Mouse (Mus musculus) MEL (cell line): ENCODE results near the gene Fhit. TPM values are rescaled to one million over a fixed set of nuclear protein-coding genes. Genes with fewer than 3 reads are reported as not detected.

Experiments
- DNase-seq: peaks from one replicate; pipeline ENCODE4 v3.0.0; 2011; ENCODE audit warnings: low read depth, low spot score
- H3K27ac ChIP-seq: 2 replicates; pipeline ENCODE4 v1.5.1; 2012; ENCODE audit warnings: low read depth, mild to moderate bottlenecking, control low read depth, low read length, moderate library complexity; ENCODE audit not compliant: control insufficient read depth
- H3K27me3 ChIP-seq, 2 experiments: fragments of 150-350 bp in 1 of 2; sonication (generic) in 1 of 2; 2 replicates each; pipeline ENCODE4 v1.6.1; 2012; ENCODE audit warnings: low read length in 2 of 2, mild to moderate bottlenecking in 2 of 2, improper control_type of control experiment in 1 of 2, moderate library complexity in 1 of 2; ENCODE audit not compliant: insufficient read depth in 2 of 2, control insufficient read depth in 1 of 2
- H3K36me3 ChIP-seq, 2 experiments: 2 replicates each; pipeline ENCODE4 v1.6.1; 2012 to 2014; ENCODE audit warnings: low read length in 2 of 2, improper control_type of control experiment in 1 of 2, inconsistent platforms in 1 of 2, mild to moderate bottlenecking in 1 of 2; ENCODE audit not compliant: insufficient read depth in 2 of 2, control insufficient read depth in 1 of 2
- H3K4me1 ChIP-seq, 2 experiments: fragments of 150-350 bp in 1 of 2; sonication (generic) in 1 of 2; 2 replicates each; pipeline ENCODE4 v1.6.1; 2012; ENCODE audit warnings: low read length in 2 of 2, improper control_type of control experiment in 1 of 2, mild to moderate bottlenecking in 1 of 2; ENCODE audit not compliant: insufficient read depth in 2 of 2, control insufficient read depth in 1 of 2
- H3K4me3 ChIP-seq, 2 experiments: fragments of 150-350 bp in 1 of 2; sonication (generic) in 1 of 2; 2 replicates each; pipeline ENCODE4 v1.5.1; 2012; ENCODE audit warnings: low read depth in 2 of 2, low read length in 2 of 2, mild to moderate bottlenecking in 2 of 2, moderate library complexity in 2 of 2, control low read depth in 1 of 2, improper control_type of control experiment in 1 of 2; ENCODE audit not compliant: control insufficient read depth in 1 of 2, insufficient read depth in 1 of 2
- H3K79me2 ChIP-seq: 2 replicates; pipeline ENCODE4 v1.6.1; 2012; ENCODE audit warnings: mild to moderate bottlenecking, low read length, moderate library complexity; ENCODE audit not compliant: control insufficient read depth, poor library complexity, insufficient read depth
- H3K9ac ChIP-seq: 2 replicates; pipeline ENCODE4 v1.6.1; 2012; ENCODE audit warnings: low read depth, mild to moderate bottlenecking, control low read depth, low read length, moderate library complexity; ENCODE audit not compliant: control insufficient read depth, poor library complexity, severe bottlenecking
- H3K9me3 ChIP-seq: fragments of 150-350 bp; sonication (generic); replicated peaks from 2 replicates; pipeline ENCODE4 v1.6.1; 2012; ENCODE audit warnings: mild to moderate bottlenecking, low read length, improper control_type of control experiment, moderate library complexity; ENCODE audit not compliant: insufficient read depth
- CHD1 ChIP-seq: IDR thresholded peaks from 2 replicates; pipeline ENCODE4 v1.6.1; 2012; ENCODE audit warnings: low read depth, mild to moderate bottlenecking, inconsistent platforms, low read length, improper control_type of control experiment
- CHD2 ChIP-seq: IDR thresholded peaks from 2 replicates; pipeline ENCODE4 v1.6.1; 2011; ENCODE audit warnings: low read length, improper control_type of control experiment
- CTCF ChIP-seq, 3 experiments: IDR thresholded peaks in 2 of 3; conservative IDR thresholded peaks in 1 of 3; 2 replicates each; pipeline ENCODE4 v1.5.1; 2011 to 2012; ENCODE audit warnings: low read length in 3 of 3, low read depth in 2 of 3, mild to moderate bottlenecking in 2 of 3, improper control_type of control experiment in 1 of 3, inconsistent platforms in 1 of 3, mixed read lengths in 1 of 3, moderate library complexity in 1 of 3; ENCODE audit not compliant: control insufficient read depth in 1 of 3, insufficient read depth in 1 of 3, poor library complexity in 1 of 3, severe bottlenecking in 1 of 3
- E2F4 ChIP-seq: IDR thresholded peaks from 2 replicates; pipeline ENCODE4 v1.6.1; 2011; ENCODE audit warnings: low read depth, low read length, improper control_type of control experiment, borderline replicate concordance
- EP300 ChIP-seq, 2 experiments: IDR thresholded peaks; 2 replicates each; pipeline ENCODE4 v1.6.1; 2011; ENCODE audit warnings: improper control_type of control experiment in 2 of 2, low read length in 2 of 2, low read depth in 1 of 2, mild to moderate bottlenecking in 1 of 2
- ETS1 ChIP-seq: IDR thresholded peaks from 2 replicates; pipeline ENCODE4 v1.6.1; 2012; ENCODE audit warnings: low read depth, mild to moderate bottlenecking, inconsistent platforms, low read length, improper control_type of control experiment, moderate library complexity
- GABPA ChIP-seq: IDR thresholded peaks from 2 replicates; pipeline ENCODE4 v1.6.1; 2012; ENCODE audit warnings: low read depth, mild to moderate bottlenecking, inconsistent platforms, low read length, improper control_type of control experiment, moderate library complexity
- KAT2A ChIP-seq: conservative IDR thresholded peaks from 2 replicates; pipeline ENCODE4 v1.6.1; 2012; ENCODE audit warnings: low read depth, low read length, improper control_type of control experiment, inconsistent platforms
- MAX ChIP-seq: IDR thresholded peaks from 2 replicates; pipeline ENCODE4 v1.6.1; 2011; ENCODE audit warnings: low read length, improper control_type of control experiment
- MAZ ChIP-seq: IDR thresholded peaks from 2 replicates; pipeline ENCODE4 v1.6.1; 2012; ENCODE audit warnings: low read depth, mild to moderate bottlenecking, inconsistent platforms, low read length, improper control_type of control experiment
- MEF2A ChIP-seq: IDR thresholded peaks from 2 replicates; pipeline ENCODE4 v1.6.1; 2014; ENCODE audit warnings: low read depth, mild to moderate bottlenecking, inconsistent platforms, low read length, improper control_type of control experiment; ENCODE audit not compliant: poor library complexity, insufficient replicate concordance, severe bottlenecking; ENCODE audit errors: extremely low read depth
- MXI1 ChIP-seq: IDR thresholded peaks from 2 replicates; pipeline ENCODE4 v1.6.1; 2011; ENCODE audit warnings: mild to moderate bottlenecking, low read depth, low read length, improper control_type of control experiment
- MYC ChIP-seq: IDR thresholded peaks from 2 replicates; pipeline ENCODE4 v1.6.1; 2011; ENCODE audit warnings: low read depth, mild to moderate bottlenecking, low read length, improper control_type of control experiment, moderate library complexity
- NELFE ChIP-seq: IDR thresholded peaks from 2 replicates; pipeline ENCODE4 v1.6.1; 2011; ENCODE audit warnings: low read depth, low read length, improper control_type of control experiment
- NRF1 ChIP-seq: IDR thresholded peaks from 2 replicates; pipeline ENCODE4 v1.6.1; 2014; ENCODE audit warnings: low read depth, mild to moderate bottlenecking, inconsistent platforms, low read length, improper control_type of control experiment, moderate library complexity; ENCODE audit not compliant: poor library complexity, insufficient read depth, severe bottlenecking
- POLR2A ChIP-seq, 2 experiments: IDR thresholded peaks; 2 replicates each; pipeline ENCODE4 v1.6.1; 2011 to 2012; ENCODE audit warnings: low read length in 2 of 2, mild to moderate bottlenecking in 2 of 2, control low read depth in 1 of 2, improper control_type of control experiment in 1 of 2, low read depth in 1 of 2, moderate library complexity in 1 of 2; ENCODE audit not compliant: control insufficient read depth in 1 of 2, insufficient read depth in 1 of 2, poor library complexity in 1 of 2
- RAD21 ChIP-seq: IDR thresholded peaks from 2 replicates; pipeline ENCODE4 v1.6.1; 2011; ENCODE audit warnings: mild to moderate bottlenecking, low read depth, low read length, improper control_type of control experiment
- TBP ChIP-seq: IDR thresholded peaks from 2 replicates; pipeline ENCODE4 v1.8.0; 2011; ENCODE audit warnings: low read depth, low read length, improper control_type of control experiment
- TCF12 ChIP-seq: IDR thresholded peaks from 2 replicates; pipeline ENCODE4 v1.6.1; 2014; ENCODE audit warnings: low read depth, mild to moderate bottlenecking, inconsistent platforms, low read length, improper control_type of control experiment, moderate library complexity
- UBTF ChIP-seq: IDR thresholded peaks from 2 replicates; pipeline ENCODE4 v1.6.1; 2012; ENCODE audit warnings: low read depth, mild to moderate bottlenecking, inconsistent platforms, low read length, improper control_type of control experiment, moderate library complexity, borderline replicate concordance; ENCODE audit not compliant: insufficient read depth
- USF1 ChIP-seq: IDR thresholded peaks from 2 replicates; pipeline ENCODE4 v1.6.1; 2014; ENCODE audit warnings: low read depth, mild to moderate bottlenecking, inconsistent platforms, low read length, improper control_type of control experiment, moderate library complexity
- ZC3H11A ChIP-seq: IDR thresholded peaks from 2 replicates; pipeline ENCODE4 v1.6.1; 2012; ENCODE audit warnings: low read depth, mild to moderate bottlenecking, inconsistent platforms, low read length, improper control_type of control experiment
- ZKSCAN1 ChIP-seq: IDR thresholded peaks from 2 replicates; pipeline ENCODE4 v1.6.1; 2012; ENCODE audit warnings: low read depth, mild to moderate bottlenecking, inconsistent platforms, low read length, improper control_type of control experiment, moderate library complexity
- polyA plus RNA-seq, 2 experiments: library from polyadenylated mRNA; stranded (reverse) in 1 of 2; unstranded in 1 of 2; fragments of >175 nt in 1 of 2; fragments of >200 nt in 1 of 2; gene quantifications; 2 replicates each; pipeline versions ENCODE4 v1.2.1 to v1.2.4; 2012; ENCODE audit warnings: low replicate concordance in 2 of 2, low read depth in 1 of 2; ENCODE audit not compliant: insufficient read length in 2 of 2, insufficient read depth in 1 of 2, missing spikeins in 1 of 2
- total RNA-seq: library from RNA; depleted of rRNA; stranded (reverse); fragments of 300-350 nt; gene quantifications from 2 replicates; pipeline ENCODE4 v1.2.3, GENCODE M21; 2012

Gene Fhit
- total and polyA plus RNA-seq, 3 experiments, result 0.77 to 1.3 TPM; not detected in 1

DNA sequence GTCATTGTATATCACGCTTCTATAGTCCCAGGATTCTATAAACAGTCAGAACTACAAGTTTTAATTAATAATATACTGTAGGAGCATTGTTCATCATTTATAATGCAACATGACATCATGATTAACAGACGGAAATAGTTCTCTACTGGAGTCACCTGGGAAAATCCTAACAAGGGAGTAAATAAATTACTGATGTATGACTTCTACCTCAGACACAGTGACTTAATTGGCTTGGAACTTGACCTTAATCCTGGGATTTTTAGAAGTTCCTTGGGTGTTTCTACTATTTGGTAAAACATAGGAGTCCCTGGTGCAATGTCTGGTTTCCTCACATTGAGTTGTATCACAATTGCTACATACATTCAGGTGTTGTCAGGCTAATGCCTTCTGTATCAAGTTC is 613.2 kb downstream of the Fhit start:
- DNase-seq, result no peak
- no peak overlapping the region for H3K9ac ChIP-seq
- no peaks in the 10 kb centered on the region for H3K9me3 ChIP-seq
- no peaks in the 10 kb centered on the region for H3K27me3 ChIP-seq
- no peak overlapping the region for H3K27ac ChIP-seq
- no peaks in the 10 kb centered on the region for H3K36me3 ChIP-seq
- no peak overlapping the region for H3K4me3 ChIP-seq
- TF ChIP-seq POLR2A (IDR thresholded peaks at IDR 0.05; ENCODE audit: control insufficient read depth in 1 of 2, insufficient read depth in 1 of 2, low read depth in 1 of 2, low read length in 2 of 2, poor library complexity in 1 of 2) (no peak), EP300 (IDR thresholded peaks at IDR 0.05; ENCODE audit: low read depth in 1 of 2, low read length in 2 of 2) (no peak), USF1 (no peak), TCF12 (no peak), MAZ (no peak), ETS1 (no peak), CTCF (IDR thresholded peaks at IDR 0.05 in 2 of 3, conservative IDR thresholded peaks at IDR 0.05 in 1 of 3; ENCODE audit: control insufficient read depth in 1 of 3, insufficient read depth in 1 of 3, low read depth in 2 of 3, low read length in 3 of 3, poor library complexity in 1 of 3, severe bottlenecking in 1 of 3) (no peak), CHD1 (no peak), MXI1 (no peak), E2F4 (no peak), GABPA (no peak), CHD2 (no peak), NRF1 (no peak), RAD21 (no peak), NELFE (no peak)
- TF ChIP-seq, all 39 proteins: peak for 0
- no peaks in the 10 kb centered on the region for H3K79me2 ChIP-seq
- H3K4me1 ChIP-seq, result no peaks in the 10 kb centered on the region

DNA sequence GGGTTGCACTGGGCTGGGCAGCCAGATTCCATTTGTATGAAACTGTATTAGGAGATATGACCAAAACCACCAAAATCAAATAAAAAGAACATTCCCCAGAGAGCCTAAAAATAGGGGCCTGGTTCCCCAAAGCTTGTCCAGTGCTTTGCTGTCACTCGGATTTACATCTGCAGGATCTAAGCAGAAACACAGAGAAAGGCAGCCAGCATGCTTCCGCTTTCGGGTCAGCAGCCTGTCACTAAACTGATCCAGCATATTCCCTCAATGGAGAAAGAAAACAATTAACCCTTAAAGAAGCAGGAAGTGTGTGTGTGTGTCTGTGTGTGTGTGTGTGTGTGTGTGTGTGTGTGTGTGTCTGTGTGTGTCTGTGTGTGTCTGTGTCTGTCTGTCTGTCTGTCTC is 615.9 kb downstream of the Fhit start:
- H3K9me3 ChIP-seq, result no peaks in the 10 kb centered on the region
- no peak for TF ChIP-seq CTCF (IDR thresholded peaks at IDR 0.05 in 2 of 3, conservative IDR thresholded peaks at IDR 0.05 in 1 of 3; ENCODE audit: control insufficient read depth in 1 of 3, insufficient read depth in 1 of 3, low read depth in 2 of 3, low read length in 3 of 3, poor library complexity in 1 of 3, severe bottlenecking in 1 of 3)
- no peak for TF ChIP-seq MYC
- no peak for TF ChIP-seq ZKSCAN1
- TF ChIP-seq, all 39 proteins: peak for 0
- Histone ChIP-seq H3K9ac (no peak overlapping the region), H3K27me3 (no peaks in the 10 kb centered on the region), H3K79me2 (no peaks in the 10 kb centered on the region), H3K36me3 (no peaks in the 10 kb centered on the region), H3K27ac (no peak overlapping the region), H3K4me3 (no peak overlapping the region), H3K4me1 (no peaks in the 10 kb centered on the region)
- no peak for DNase-seq

DNA sequence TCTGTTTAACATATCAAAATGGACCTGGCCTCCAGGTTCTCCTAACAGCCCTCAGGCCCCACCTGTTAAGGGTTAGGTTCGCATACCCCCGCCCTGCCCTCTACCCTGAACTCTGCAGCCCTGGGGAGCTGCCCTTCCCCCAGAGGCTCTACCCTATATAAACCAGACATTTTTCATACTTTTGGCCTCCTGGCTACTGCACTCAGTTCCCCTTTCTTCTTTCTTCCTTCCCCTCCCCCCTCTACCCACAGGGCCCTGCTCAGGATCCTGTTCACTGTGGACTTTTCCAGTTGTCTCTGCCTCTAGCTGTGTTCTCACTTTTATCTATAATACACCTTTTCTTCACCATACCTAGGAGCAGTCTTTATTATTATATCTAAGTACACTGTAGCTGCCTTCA is 627.0 kb downstream of the Fhit start:
- TF ChIP-seq MAZ (no peak), TCF12 (no peak), CTCF (IDR thresholded peaks at IDR 0.05 in 2 of 3, conservative IDR thresholded peaks at IDR 0.05 in 1 of 3; ENCODE audit: control insufficient read depth in 1 of 3, insufficient read depth in 1 of 3, low read depth in 2 of 3, low read length in 3 of 3, poor library complexity in 1 of 3, severe bottlenecking in 1 of 3) (no peak), EP300 (IDR thresholded peaks at IDR 0.05; ENCODE audit: low read depth in 1 of 2, low read length in 2 of 2) (no peak), CHD1 (no peak), MEF2A (no peak), UBTF (no peak), ZKSCAN1 (no peak), TBP (no peak), POLR2A (IDR thresholded peaks at IDR 0.05; ENCODE audit: control insufficient read depth in 1 of 2, insufficient read depth in 1 of 2, low read depth in 1 of 2, low read length in 2 of 2, poor library complexity in 1 of 2) (no peak), MAX (no peak), KAT2A (no peak), ZC3H11A (no peak), CHD2 (no peak)
- no peaks in the 10 kb centered on the region for H3K9me3 ChIP-seq
- no peaks in the 10 kb centered on the region for H3K27me3 ChIP-seq
- H3K36me3 ChIP-seq, result no peaks in the 10 kb centered on the region
- no peaks in the 10 kb centered on the region for H3K79me2 ChIP-seq
- no peak overlapping the region for H3K4me3 ChIP-seq
- H3K9ac ChIP-seq, result no peak overlapping the region
- no peaks in the 10 kb centered on the region for H3K4me1 ChIP-seq
- no peak overlapping the region for H3K27ac ChIP-seq
- peak; percentile 2 for DNase-seq
